Mouse (Mus musculus) frontal cortex, adult (tissue): ENCODE measurements around the gene Dtd2.
A peak's percentile ranks its signal among the peaks of the same experiment; 100 is the strongest.

ENCODE experiments used
- ATAC-seq: cut with Nextera tagmentation; 2 replicates; pipeline ENCODE4 v1.9.2; 2017; ENCODE audit warnings: mild to moderate bottlenecking, moderate library complexity, mixed read lengths; ENCODE audit not compliant: low TSS enrichment

The Dtd2 gene

GRCm38 (mm10) chr12:52005877-52006632, at the start of gene Dtd2:
Gene Dtd2, minus strand, starts transcription at chr12:52006501.
- ATAC-seq, result peak; percentile 85

- ATAC-seq, result no peak
These were observed 43.0 kb upstream of the Dtd2 start for GRCm38 (mm10) chr12:52049324-52049723.

- no peak for ATAC-seq
These were observed 40.1 kb upstream of the Dtd2 start for GRCm38 (mm10) chr12:52046371-52046770.

- no peak for ATAC-seq
These were observed 36.6 kb upstream of the Dtd2 start for GRCm38 (mm10) chr12:52042818-52043336.

- peak; percentile 59 for ATAC-seq
These were observed 32.1 kb upstream of the Dtd2 start for GRCm38 (mm10) chr12:52038352-52038751.

- ATAC-seq, result no peak
These were observed 28.7 kb upstream of the Dtd2 start for GRCm38 (mm10) chr12:52034956-52035355.

GRCm38 (mm10) chr12:52032276-52032675, 26.0 kb upstream of the Dtd2 start:
- no peak; the same call in 1 of the 2 replicates for ATAC-seq

- ATAC-seq, result no peak
These were observed 21.7 kb upstream of the Dtd2 start, which contains the start of gene Gpr33 for GRCm38 (mm10) chr12:52027963-52028362. Gene Gpr33, minus strand, starts transcription at chr12:52028063.

GRCm38 (mm10) chr12:52014494-52015029, 8.3 kb upstream of the Dtd2 start:
- ATAC-seq, result 0 out of 2 replicates have a peak, but pooled peaks have one; percentile 58

GRCm38 (mm10) chr12:52014044-52014443, 7.7 kb upstream of the Dtd2 start:
- ATAC-seq, result no peak

GRCm38 (mm10) chr12:52013274-52013673, 7.0 kb upstream of the Dtd2 start:
- ATAC-seq, result no peak

GRCm38 (mm10) chr12:52012159-52012558, 5.9 kb upstream of the Dtd2 start:
- no peak for ATAC-seq

GRCm38 (mm10) chr12:52010630-52010961, 4.3 kb upstream of the Dtd2 start:
- ATAC-seq, result peak; percentile 32; the same call in 1 of the 2 replicates

- ATAC-seq, result peak; percentile 16; the same call in 1 of the 2 replicates
These were observed 3.8 kb upstream of the Dtd2 start for GRCm38 (mm10) chr12:52009928-52010629.

- ATAC-seq, result peak; percentile 16
These were observed 313 bp upstream of the Dtd2 start for GRCm38 (mm10) chr12:52006633-52006994.

- no peak for ATAC-seq
These were observed 3.6 kb downstream of the Dtd2 start for GRCm38 (mm10) chr12:52002746-52003145.

- ATAC-seq, result peak; percentile 72
These were observed 4.8 kb downstream of the Dtd2 start for GRCm38 (mm10) chr12:52001544-52001943.

- no peak for ATAC-seq
These were observed 7.9 kb downstream of the Dtd2 start for GRCm38 (mm10) chr12:51998366-51998932.

GRCm38 (mm10) chr12:51995738-51996536, 10.4 kb downstream of the Dtd2 start:
- ATAC-seq, result no peak

- peak; percentile 55 for ATAC-seq
These were observed 15.7 kb downstream of the Dtd2 start for GRCm38 (mm10) chr12:51990629-51991028.

- 0 out of 2 replicates have a peak, but pooled peaks have one; percentile 55 for ATAC-seq
These were observed 17.8 kb downstream of the Dtd2 start for GRCm38 (mm10) chr12:51988536-51988935.
